Mouse (Mus musculus): ENCODE data around the gene Tspo. TPM values are rescaled to one million over a fixed set of nuclear protein-coding genes. Genes with fewer than 3 reads are reported as not detected.

Gene Tspo
- polyA plus RNA-seq, 1 experiment from 2014 or later: 21.0 TPM

GRCm38 (mm10) chr15:83527092-83527437 is 36.3 kb upstream of the Tspo start:
- DNase-seq (ENCODE audit: low spot score): no peak
- peak overlapping the region; percentile 95 for H3K4me2 ChIP-seq (ENCODE audit: low read depth)
- peaks cover 29% of the 10 kb centered on the region for H3K27me3 ChIP-seq (ENCODE audit: control insufficient read depth, insufficient read depth, low read length)
- under 1% methylated on average over 26 of the region's 26 CpGs for WGBS
- peaks cover 13% of the 10 kb centered on the region for H3K4me1 ChIP-seq (ENCODE audit: control insufficient read depth, insufficient read depth, low read length)
- no peak overlapping the region for H3K27ac ChIP-seq (ENCODE audit: low read depth, low read length)
- ATAC-seq (ENCODE audit: insufficient read depth, low FRiP score, low TSS enrichment): no peak
- H3K9me3 ChIP-seq (ENCODE audit: control insufficient read depth, low read length): no peaks in the 10 kb centered on the region
- H3K9ac ChIP-seq (ENCODE audit: low read length): peak overlapping the region; percentile 55
- peak overlapping the region; percentile 50 for H3K4me3 ChIP-seq (ENCODE audit: low read depth, low read length)
- no peaks in the 10 kb centered on the region for H3K36me3 ChIP-seq (ENCODE audit: control insufficient read depth, insufficient read depth, low read length)

- peaks cover 29% of the 10 kb centered on the region for H3K27me3 ChIP-seq (ENCODE audit: control insufficient read depth, insufficient read depth, low read length)
- 84% methylated on average over 2 of the region's 2 CpGs for WGBS
- ATAC-seq (ENCODE audit: insufficient read depth, low FRiP score, low TSS enrichment) (no peak), DNase-seq (ENCODE audit: low spot score) (no peak)
- no peak overlapping the region for H3K27ac ChIP-seq (ENCODE audit: low read depth, low read length)
- no peak overlapping the region; the same call in 1 of the 2 replicates for H3K4me2 ChIP-seq (ENCODE audit: low read depth)
- peaks cover 13% of the 10 kb centered on the region for H3K4me1 ChIP-seq (ENCODE audit: control insufficient read depth, insufficient read depth, low read length)
- no peak overlapping the region for H3K9ac ChIP-seq (ENCODE audit: low read length)
- no peaks in the 10 kb centered on the region for H3K9me3 ChIP-seq (ENCODE audit: control insufficient read depth, low read length)
- H3K4me3 ChIP-seq (ENCODE audit: low read depth, low read length): no peak overlapping the region
- H3K36me3 ChIP-seq (ENCODE audit: control insufficient read depth, insufficient read depth, low read length): no peaks in the 10 kb centered on the region
These were observed 35.6 kb upstream of the Tspo start for GRCm38 (mm10) chr15:83527747-83528146.

DNA sequence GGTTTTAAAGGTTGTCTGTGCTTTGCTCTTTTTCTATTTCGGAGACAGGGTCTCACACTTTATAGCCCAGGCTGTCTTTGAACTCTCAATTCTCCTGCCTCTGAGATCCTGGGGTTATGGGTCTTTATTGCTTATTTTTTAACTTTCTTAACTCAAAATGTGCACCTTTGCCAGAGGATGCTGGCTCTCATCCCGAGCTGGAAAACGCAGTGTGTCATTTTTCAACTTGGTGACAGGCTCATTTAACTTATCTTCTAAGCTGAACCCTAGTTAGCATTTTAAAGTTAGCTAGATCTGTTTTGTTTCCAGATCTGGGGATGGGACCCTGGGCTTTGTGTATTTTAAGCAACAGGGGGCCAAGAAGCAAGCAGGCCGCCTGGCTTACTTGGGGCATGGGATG is 34.5 kb upstream of the Tspo start:
- Histone ChIP-seq H3K4me2 (ENCODE audit: low read depth) (no peak overlapping the region), H3K9ac (ENCODE audit: low read length) (no peak overlapping the region), H3K4me3 (ENCODE audit: low read depth, low read length) (no peak overlapping the region), H3K4me1 (ENCODE audit: control insufficient read depth, insufficient read depth, low read length) (peaks cover 10% of the 10 kb centered on the region), H3K36me3 (ENCODE audit: control insufficient read depth, insufficient read depth, low read length) (no peaks in the 10 kb centered on the region), H3K27me3 (ENCODE audit: control insufficient read depth, insufficient read depth, low read length) (peaks cover 29% of the 10 kb centered on the region), H3K9me3 (ENCODE audit: control insufficient read depth, low read length) (no peaks in the 10 kb centered on the region), H3K27ac (ENCODE audit: low read depth, low read length) (no peak overlapping the region)
- ATAC-seq (ENCODE audit: insufficient read depth, low FRiP score, low TSS enrichment) (no peak), DNase-seq (ENCODE audit: low spot score) (no peak)
- 65% methylated on average over 4 of the region's 4 CpGs for WGBS

GRCm38 (mm10) chr15:83529765-83530164 is 33.6 kb upstream of the Tspo start:
- Histone ChIP-seq H3K4me2 (ENCODE audit: low read depth) (no peak overlapping the region), H3K27me3 (ENCODE audit: control insufficient read depth, insufficient read depth, low read length) (peaks cover 29% of the 10 kb centered on the region), H3K4me3 (ENCODE audit: low read depth, low read length) (no peak overlapping the region), H3K9ac (ENCODE audit: low read length) (no peak overlapping the region), H3K27ac (ENCODE audit: low read depth, low read length) (no peak overlapping the region), H3K9me3 (ENCODE audit: control insufficient read depth, low read length) (no peaks in the 10 kb centered on the region), H3K36me3 (ENCODE audit: control insufficient read depth, insufficient read depth, low read length) (no peaks in the 10 kb centered on the region), H3K4me1 (ENCODE audit: control insufficient read depth, insufficient read depth, low read length) (peaks cover 10% of the 10 kb centered on the region)
- WGBS: 83% methylated on average over 5 of the region's 5 CpGs
- ATAC-seq (ENCODE audit: insufficient read depth, low FRiP score, low TSS enrichment) (no peak), DNase-seq (ENCODE audit: low spot score) (no peak)

DNA sequence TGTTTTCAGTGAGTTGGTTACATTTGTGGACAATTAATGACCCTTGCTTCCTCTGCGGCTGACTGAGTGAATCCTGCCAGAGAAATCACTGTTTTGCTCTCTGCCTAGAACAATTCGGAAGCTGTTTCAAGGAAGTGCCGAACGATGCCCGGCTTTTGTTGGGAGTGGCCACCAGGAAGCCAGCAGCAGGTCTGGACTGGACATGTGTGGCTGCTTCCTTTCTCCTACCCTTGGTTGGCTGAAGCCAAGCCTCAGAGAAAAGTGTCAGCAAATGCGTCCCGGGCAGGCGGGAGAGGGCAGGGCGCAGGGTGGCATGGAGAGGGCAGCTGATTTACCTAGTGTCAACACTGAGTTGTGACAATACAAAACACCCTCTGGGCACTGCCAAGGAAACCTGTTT is 33.2 kb upstream of the Tspo start:
- no peak for ATAC-seq (ENCODE audit: insufficient read depth, low FRiP score, low TSS enrichment)
- Histone ChIP-seq H3K27ac (ENCODE audit: low read depth, low read length) (no peak overlapping the region), H3K4me1 (ENCODE audit: control insufficient read depth, insufficient read depth, low read length) (peaks cover 10% of the 10 kb centered on the region), H3K9me3 (ENCODE audit: control insufficient read depth, low read length) (no peaks in the 10 kb centered on the region), H3K9ac (ENCODE audit: low read length) (no peak overlapping the region), H3K36me3 (ENCODE audit: control insufficient read depth, insufficient read depth, low read length) (no peaks in the 10 kb centered on the region), H3K4me2 (ENCODE audit: low read depth) (no peak overlapping the region), H3K4me3 (ENCODE audit: low read depth, low read length) (no peak overlapping the region), H3K27me3 (ENCODE audit: control insufficient read depth, insufficient read depth, low read length) (peaks cover 29% of the 10 kb centered on the region)
- 73% methylated on average over 9 of the region's 9 CpGs for whole genome bisulfite sequencing
- DNase-seq (ENCODE audit: low spot score): no peak

- Histone ChIP-seq H3K36me3 (ENCODE audit: control insufficient read depth, insufficient read depth, low read length) (no peaks in the 10 kb centered on the region), H3K27me3 (ENCODE audit: control insufficient read depth, insufficient read depth, low read length) (peaks cover 25% of the 10 kb centered on the region), H3K9ac (ENCODE audit: low read length) (no peak overlapping the region), H3K4me2 (ENCODE audit: low read depth) (no peak overlapping the region), H3K27ac (ENCODE audit: low read depth, low read length) (no peak overlapping the region), H3K9me3 (ENCODE audit: control insufficient read depth, low read length) (no peaks in the 10 kb centered on the region), H3K4me1 (ENCODE audit: control insufficient read depth, insufficient read depth, low read length) (peaks cover 10% of the 10 kb centered on the region), H3K4me3 (ENCODE audit: low read depth, low read length) (no peak overlapping the region)
- ATAC-seq (ENCODE audit: insufficient read depth, low FRiP score, low TSS enrichment): no peak
- DNase-seq (ENCODE audit: low spot score): no peak
- WGBS: 81% methylated on average over 6 of the region's 6 CpGs
These were observed 32.7 kb upstream of the Tspo start for GRCm38 (mm10) chr15:83530688-83531087.

DNA sequence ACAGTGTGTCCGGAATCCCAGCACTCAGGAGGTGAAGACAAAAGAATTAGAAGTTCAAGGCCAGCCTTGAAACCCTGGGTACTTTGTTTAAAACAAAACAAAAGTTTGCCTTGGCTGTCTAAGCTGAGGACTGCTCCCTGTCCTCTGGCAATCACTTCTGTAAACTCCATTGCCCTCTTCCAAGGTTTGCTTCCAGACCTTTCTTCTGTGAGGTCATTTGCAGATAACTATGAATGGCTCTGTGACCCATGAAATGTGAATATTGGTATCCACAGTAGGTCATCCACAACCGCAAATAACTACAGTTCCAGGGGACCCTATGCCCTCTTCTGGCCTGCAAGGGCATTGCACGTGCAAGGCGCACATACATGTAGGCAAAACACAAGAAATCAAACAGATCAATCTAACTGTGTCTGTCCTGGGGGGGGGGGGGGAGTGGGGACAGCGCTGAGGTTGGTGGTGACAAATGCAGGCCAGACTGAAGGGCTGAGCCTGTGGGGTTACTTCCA is 31.4 kb upstream of the Tspo start:
- DNase-seq (ENCODE audit: low spot score) (no peak), ATAC-seq (ENCODE audit: insufficient read depth, low FRiP score, low TSS enrichment) (no peak)
- Histone ChIP-seq H3K9me3 (ENCODE audit: control insufficient read depth, low read length) (no peaks in the 10 kb centered on the region), H3K27me3 (ENCODE audit: control insufficient read depth, insufficient read depth, low read length) (peaks cover 13% of the 10 kb centered on the region), H3K36me3 (ENCODE audit: control insufficient read depth, insufficient read depth, low read length) (no peaks in the 10 kb centered on the region), H3K27ac (ENCODE audit: low read depth, low read length) (no peak overlapping the region), H3K9ac (ENCODE audit: low read length) (no peak overlapping the region), H3K4me3 (ENCODE audit: low read depth, low read length) (no peak overlapping the region), H3K4me1 (ENCODE audit: control insufficient read depth, insufficient read depth, low read length) (peaks cover 4% of the 10 kb centered on the region), H3K4me2 (ENCODE audit: low read depth) (no peak overlapping the region)
- 84% methylated on average over 4 of the region's 5 CpGs for WGBS

DNA sequence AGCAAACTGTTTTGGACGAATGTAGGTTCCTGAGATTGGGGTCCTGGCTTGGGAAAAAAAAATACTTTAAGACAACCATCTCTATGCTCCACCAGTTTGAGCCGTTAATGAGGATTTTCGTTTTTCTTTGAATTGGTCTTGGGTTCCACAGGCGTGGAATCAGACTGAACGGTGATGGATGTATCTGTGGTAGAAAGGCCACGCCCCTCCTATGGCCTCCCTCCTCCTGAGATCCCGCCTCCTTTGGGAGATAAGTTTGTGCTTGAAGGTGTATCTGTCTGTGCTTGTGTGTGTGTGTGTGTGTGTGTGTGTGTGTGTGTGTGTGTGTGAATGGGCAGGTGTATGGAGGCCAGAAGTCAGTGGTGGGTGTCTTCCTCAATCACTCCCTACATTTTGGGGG is 30.8 kb upstream of the Tspo start:
- H3K27me3 ChIP-seq (ENCODE audit: control insufficient read depth, insufficient read depth, low read length): peaks cover 8% of the 10 kb centered on the region

GRCm38 (mm10) chr15:83534960-83535889 is 28.2 kb upstream of the Tspo start:
- DNase-seq (ENCODE audit: low spot score) (no peak), ATAC-seq (ENCODE audit: insufficient read depth, low FRiP score, low TSS enrichment) (no peak)
- Histone ChIP-seq H3K9me3 (ENCODE audit: control insufficient read depth, low read length) (no peaks in the 10 kb centered on the region), H3K4me3 (ENCODE audit: low read depth, low read length) (no peak overlapping the region), H3K27me3 (ENCODE audit: control insufficient read depth, insufficient read depth, low read length) (no peaks in the 10 kb centered on the region), H3K27ac (ENCODE audit: low read depth, low read length) (no peak overlapping the region), H3K4me2 (ENCODE audit: low read depth) (no peak overlapping the region), H3K36me3 (ENCODE audit: control insufficient read depth, insufficient read depth, low read length) (no peaks in the 10 kb centered on the region), H3K4me1 (ENCODE audit: control insufficient read depth, insufficient read depth, low read length) (no peaks in the 10 kb centered on the region), H3K9ac (ENCODE audit: low read length) (no peak overlapping the region)
- WGBS: 83% methylated on average over 17 of the region's 17 CpGs

More for the DNA sequence above, 30.8 kb upstream of the Tspo start:
- H3K9ac ChIP-seq (ENCODE audit: low read length): no peak overlapping the region
- H3K36me3 ChIP-seq (ENCODE audit: control insufficient read depth, insufficient read depth, low read length): no peaks in the 10 kb centered on the region
- ATAC-seq (ENCODE audit: insufficient read depth, low FRiP score, low TSS enrichment): no peak
- no peak for DNase-seq (ENCODE audit: low spot score)
- H3K4me1 ChIP-seq (ENCODE audit: control insufficient read depth, insufficient read depth, low read length): no peaks in the 10 kb centered on the region
- H3K9me3 ChIP-seq (ENCODE audit: control insufficient read depth, low read length): no peaks in the 10 kb centered on the region
- no peak overlapping the region for H3K27ac ChIP-seq (ENCODE audit: low read depth, low read length)
- H3K4me3 ChIP-seq (ENCODE audit: low read depth, low read length): no peak overlapping the region
- 81% methylated on average over 7 of the region's 7 CpGs for WGBS
- no peak overlapping the region for H3K4me2 ChIP-seq (ENCODE audit: low read depth)

All from neural tube, embryonic 11.5 days (tissue).